Mouse (Mus musculus) C2C12 (cell line): ENCODE results near the gene Cpm. TPM values are rescaled to one million over a fixed set of nuclear protein-coding genes. Genes with fewer than 3 reads are reported as not detected.

ENCODE experiments used
- H3K27me3 ChIP-seq: one replicate; pipeline ENCODE4 v1.6.1; 2011; ENCODE audit not compliant: control insufficient read depth, insufficient read depth, insufficient read length
- H3K36me3 ChIP-seq: one replicate; pipeline ENCODE4 v1.6.1; 2011; ENCODE audit not compliant: control insufficient read depth, insufficient read depth
- H3K4me3 ChIP-seq: one replicate; pipeline ENCODE4 v1.5.1; 2011; ENCODE audit warnings: mild to moderate bottlenecking, control low read depth; ENCODE audit not compliant: poor library complexity, insufficient read depth, severe bottlenecking
- H3K79me2 ChIP-seq: one replicate; pipeline ENCODE4 v1.6.1; 2011; ENCODE audit not compliant: control insufficient read depth, insufficient read depth
- H3K79me3 ChIP-seq: one replicate; pipeline ENCODE4 v1.6.1; 2011; ENCODE audit warnings: low read depth, control low read depth
- H3ac ChIP-seq: one replicate; pipeline ENCODE3; 2011; ENCODE audit warnings: low read depth; ENCODE audit not compliant: control insufficient read depth, insufficient read length
- CEBPB ChIP-seq: IDR thresholded peaks from one replicate; pipeline ENCODE4 v1.6.1; 2011; ENCODE audit warnings: low read depth, mild to moderate bottlenecking, control low read depth, moderate library complexity
- CTCF ChIP-seq: IDR thresholded peaks from one replicate; pipeline ENCODE4 v1.5.1; 2011; ENCODE audit not compliant: control insufficient read depth, insufficient read depth, insufficient read length
- FOSL1 ChIP-seq: IDR thresholded peaks from one replicate; pipeline ENCODE4 v1.8.0; 2011; ENCODE audit warnings: mild to moderate bottlenecking, low read length; ENCODE audit not compliant: poor library complexity, insufficient read depth, severe bottlenecking
- MAX ChIP-seq: IDR thresholded peaks from one replicate; pipeline ENCODE4 v1.6.1; 2011; ENCODE audit warnings: mild to moderate bottlenecking, control low read depth
- MYOD1 ChIP-seq: IDR thresholded peaks from one replicate; pipeline ENCODE4 v1.6.1; 2011; ENCODE audit warnings: low read depth; ENCODE audit not compliant: control insufficient read depth, insufficient read length
- MYOG ChIP-seq: IDR thresholded peaks from one replicate; pipeline ENCODE4 v1.6.1; 2011; ENCODE audit not compliant: control insufficient read depth, insufficient read length; ENCODE audit errors: extremely low read depth
- USF1 ChIP-seq: IDR thresholded peaks from one replicate; pipeline ENCODE4 v1.6.1; 2011; ENCODE audit warnings: low read depth, mild to moderate bottlenecking, control low read depth, moderate library complexity
- polyA plus RNA-seq: library from polyadenylated mRNA; unstranded; fragments of >200 nt; fragmentation: generic; extraction: Trizol; gene quantifications from one replicate; pipeline ENCODE4 v1.2.1, GENCODE M21; 2012; ENCODE audit warnings: missing spikeins

The Cpm gene
- polyA plus RNA-seq, 1 experiment: 0.06 TPM

GRCm38 (mm10) chr10:117687018-117687417 lies 57.7 kb downstream of the Cpm start:
- Histone ChIP-seq H3K27me3 (no peaks in the 10 kb centered on the region), H3K4me3 (no peak overlapping the region), H3K79me3 (peaks cover 3% of the 10 kb centered on the region), H3K36me3 (peaks cover 38% of the 10 kb centered on the region), H3K79me2 (peaks cover 8% of the 10 kb centered on the region), H3ac (no peak overlapping the region)
- TF ChIP-seq MYOD1 (no peak), CTCF (no peak), FOSL1 (no peak)

GRCm38 (mm10) chr10:117687577-117687976 lies 58.3 kb downstream of the Cpm start:
- peaks cover 43% of the 10 kb centered on the region for H3K36me3 ChIP-seq

DNA sequence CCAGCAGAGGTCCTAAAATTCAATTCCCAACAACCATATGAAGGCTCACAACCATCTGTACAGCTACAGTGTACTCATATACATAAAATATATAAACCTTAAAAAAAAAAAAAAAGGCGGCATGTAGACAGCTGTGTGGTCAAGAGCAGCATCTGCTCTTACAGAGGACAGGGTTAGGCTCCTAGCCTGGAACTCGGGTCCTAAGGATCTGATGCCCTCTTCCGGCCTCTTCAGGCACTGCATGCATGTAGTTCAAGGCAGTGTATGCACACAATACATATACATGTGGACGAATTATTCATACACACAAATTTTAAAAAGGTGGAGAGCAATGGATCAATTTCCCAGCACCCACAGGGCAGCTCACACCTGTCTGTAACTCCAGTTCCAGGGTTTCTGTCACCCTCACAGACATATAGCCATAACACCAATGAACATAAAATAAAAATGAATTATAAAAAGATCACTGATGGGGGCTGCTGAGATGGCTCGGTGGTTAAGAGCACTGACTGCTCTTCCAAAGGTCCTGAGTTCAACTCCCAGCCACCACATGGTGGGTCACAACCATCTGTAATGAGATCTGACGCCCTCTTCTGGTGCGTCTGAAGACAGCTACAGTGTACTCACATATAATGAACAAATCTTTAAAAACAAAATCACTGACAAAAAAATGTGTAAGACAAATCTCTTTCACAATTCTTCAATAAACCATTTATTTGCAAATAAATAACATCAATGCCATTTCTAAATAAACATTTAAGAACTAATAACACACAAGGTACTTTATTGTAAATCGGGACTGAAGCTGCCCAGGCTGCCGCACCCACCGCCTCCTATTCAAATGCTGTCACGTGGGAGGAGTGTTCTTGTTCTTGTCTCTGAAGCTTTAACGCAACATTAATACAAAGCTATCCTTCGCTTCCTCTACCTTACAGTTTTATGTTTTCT lies 59.2 kb downstream of the Cpm start:
- Histone ChIP-seq H3K79me3 (peaks cover 9% of the 10 kb centered on the region), H3ac (no peak overlapping the region), H3K27me3 (no peaks in the 10 kb centered on the region), H3K79me2 (peaks cover 17% of the 10 kb centered on the region), H3K36me3 (peaks cover 51% of the 10 kb centered on the region), H3K4me3 (no peak overlapping the region)
- TF ChIP-seq FOSL1 (no peak), MYOG (no peak), MYOD1 (no peak), USF1 (no peak), MAX (no peak), CTCF (peak; percentile 23), CEBPB (no peak)

More at GRCm38 (mm10) chr10:117687577-117687976, 58.3 kb downstream of the Cpm start:
- H3K79me2 ChIP-seq: peaks cover 11% of the 10 kb centered on the region
- TF ChIP-seq MYOG (no peak), MYOD1 (no peak), MAX (no peak), USF1 (no peak)
- H3ac ChIP-seq: no peak overlapping the region
- no peaks in the 10 kb centered on the region for H3K27me3 ChIP-seq
- peaks cover 4% of the 10 kb centered on the region for H3K79me3 ChIP-seq
- H3K4me3 ChIP-seq: no peak overlapping the region

- H3K79me2 ChIP-seq: peaks cover 26% of the 10 kb centered on the region
- TF ChIP-seq MAX (no peak), USF1 (no peak), MYOG (no peak), CEBPB (no peak)
- no peak overlapping the region for H3K4me3 ChIP-seq
- peaks cover 10% of the 10 kb centered on the region for H3K79me3 ChIP-seq
- peaks cover 60% of the 10 kb centered on the region for H3K36me3 ChIP-seq
- H3K27me3 ChIP-seq: no peaks in the 10 kb centered on the region
- H3ac ChIP-seq: no peak overlapping the region
Observed at GRCm38 (mm10) chr10:117689297-117690100, 60.2 kb downstream of the Cpm start.

- H3K79me2 ChIP-seq: peaks cover 31% of the 10 kb centered on the region
- no peak for TF ChIP-seq CTCF
- no peak for TF ChIP-seq CEBPB
- TF ChIP-seq USF1: no peak
- H3K27me3 ChIP-seq: no peaks in the 10 kb centered on the region
- no peak overlapping the region for H3K4me3 ChIP-seq
- peaks cover 11% of the 10 kb centered on the region for H3K79me3 ChIP-seq
- no peak overlapping the region for H3ac ChIP-seq
- H3K36me3 ChIP-seq: peaks cover 65% of the 10 kb centered on the region
Observed at GRCm38 (mm10) chr10:117690101-117690352, 60.7 kb downstream of the Cpm start.

- peaks cover 15% of the 10 kb centered on the region for H3K79me3 ChIP-seq
- no peak overlapping the region for H3ac ChIP-seq
- peaks cover 73% of the 10 kb centered on the region for H3K36me3 ChIP-seq
- H3K79me2 ChIP-seq: peaks cover 37% of the 10 kb centered on the region
- H3K27me3 ChIP-seq: no peaks in the 10 kb centered on the region
- TF ChIP-seq CTCF (no peak), MYOG (no peak), USF1 (no peak), CEBPB (no peak), MYOD1 (no peak), MAX (no peak), FOSL1 (no peak)
- no peak overlapping the region for H3K4me3 ChIP-seq
Observed at GRCm38 (mm10) chr10:117690770-117691296, 61.5 kb downstream of the Cpm start.
